Mouse (Mus musculus) C2C12 (cell line): Measurements from ENCODE around the gene Prn.

Experiments
- CTCF ChIP-seq: IDR thresholded peaks from one replicate; pipeline ENCODE4 v1.5.1; 2011; ENCODE audit not compliant: control insufficient read depth, insufficient read depth, insufficient read length
- MYOD1 ChIP-seq: IDR thresholded peaks from one replicate; pipeline ENCODE4 v1.6.1; 2011; ENCODE audit warnings: low read depth; ENCODE audit not compliant: control insufficient read depth, insufficient read length

GRCm38 (mm10) chr2:131892534-131892933 is 17.2 kb upstream of the Prn start:
- no peak for TF ChIP-seq CTCF
- TF ChIP-seq MYOD1: no peak
